Mouse (Mus musculus): ENCODE results near the gene Hoxd8. TPM values are rescaled to one million over a fixed set of nuclear protein-coding genes. Genes with fewer than 3 reads are reported as not detected.

Hoxd8 gene
- polyA plus RNA-seq, 1 experiment from 2014 or later, result 1.5 TPM

- peak overlapping the region; percentile 96 for H3K9ac ChIP-seq
- no peak for ATAC-seq (ENCODE audit: low FRiP score)
- H3K4me2 ChIP-seq, result peak overlapping the region; percentile 83
- WGBS, result under 1% methylated on average over 52 of the region's 52 CpGs
- H3K27me3 ChIP-seq, result peaks cover 77% of the 10 kb centered on the region
- H3K36me3 ChIP-seq, result no peaks in the 10 kb centered on the region
- peaks cover 30% of the 10 kb centered on the region for H3K4me1 ChIP-seq (replicated peaks)
- H3K27ac ChIP-seq, result peak overlapping the region; percentile 99
- H3K4me3 ChIP-seq, result peak overlapping the region; percentile 51
- no peaks in the 10 kb centered on the region for H3K9me3 ChIP-seq
Observed at GRCm38 (mm10) chr2:74732513-74733316, 28.3 kb downstream of the Hoxd8 start.

DNA sequence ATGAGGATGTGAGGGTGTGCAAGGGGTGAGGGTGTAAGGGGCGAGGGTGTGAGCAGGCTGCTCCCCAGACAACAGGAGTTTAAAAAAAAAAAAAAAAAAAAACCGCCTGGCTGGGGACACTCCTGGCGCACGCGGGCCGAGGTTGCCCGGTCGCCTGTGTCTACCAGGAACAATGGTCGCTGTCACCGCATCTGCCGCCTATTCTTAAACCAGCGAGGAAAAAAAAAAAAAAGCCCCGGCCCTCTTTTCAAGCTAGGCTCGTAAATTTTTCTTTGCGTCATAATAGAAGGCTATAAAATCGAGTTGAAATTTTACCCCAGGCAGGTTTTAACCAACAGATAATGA, 28.9 kb downstream of the Hoxd8 start:
- 0% methylated on average over 16 of the region's 16 CpGs for WGBS
- Histone ChIP-seq H3K36me3 (no peaks in the 10 kb centered on the region), H3K4me3 (peak overlapping the region; percentile 51), H3K27me3 (peaks cover 77% of the 10 kb centered on the region), H3K27ac (peak overlapping the region; percentile 99), H3K4me2 (peak overlapping the region; percentile 83), H3K9me3 (no peaks in the 10 kb centered on the region), H3K4me1 (replicated peaks) (peaks cover 27% of the 10 kb centered on the region), H3K9ac (peak overlapping the region; percentile 96)
- no peak for ATAC-seq (ENCODE audit: low FRiP score)

DNA sequence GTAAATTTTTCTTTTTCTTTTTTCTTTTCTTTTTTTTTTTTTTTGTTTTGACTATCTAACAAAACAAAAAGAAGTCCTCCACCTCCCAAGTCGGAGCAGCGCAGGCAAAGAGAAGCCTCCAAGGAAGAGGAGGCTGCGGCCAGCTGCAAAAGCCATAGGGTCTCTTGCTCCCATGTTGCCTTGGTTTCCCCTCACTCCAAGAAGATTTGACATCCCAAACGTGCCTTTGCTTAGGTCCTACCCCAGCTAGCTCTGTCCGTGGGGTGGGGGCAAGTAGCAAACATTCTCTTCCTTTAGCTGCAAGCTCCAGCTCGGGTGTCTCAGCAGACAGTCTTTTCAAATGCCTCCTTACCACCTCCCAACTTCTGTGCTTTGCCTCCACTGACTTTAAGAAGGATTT, 29.4 kb downstream of the Hoxd8 start:
- Histone ChIP-seq H3K9me3 (no peaks in the 10 kb centered on the region), H3K36me3 (no peaks in the 10 kb centered on the region), H3K4me2 (peak overlapping the region; percentile 83), H3K4me3 (peak overlapping the region; percentile 51), H3K4me1 (replicated peaks) (peaks cover 24% of the 10 kb centered on the region), H3K27me3 (peaks cover 77% of the 10 kb centered on the region), H3K9ac (peak overlapping the region; percentile 96), H3K27ac (peak overlapping the region; percentile 99)
- no peak for ATAC-seq (ENCODE audit: low FRiP score)
- 0% methylated on average over 6 of the region's 6 CpGs for WGBS

GRCm38 (mm10) chr2:74734451-74734850, 30.0 kb downstream of the Hoxd8 start:
- peaks cover 24% of the 10 kb centered on the region for H3K4me1 ChIP-seq (replicated peaks)
- H3K27ac ChIP-seq, result peak overlapping the region; percentile 99
- H3K4me3 ChIP-seq, result peak overlapping the region; percentile 51
- H3K9ac ChIP-seq, result peak overlapping the region; percentile 96
- no peak for ATAC-seq (ENCODE audit: low FRiP score)
- whole genome bisulfite sequencing, result 1% methylated on average over 13 of the region's 13 CpGs
- H3K36me3 ChIP-seq, result no peaks in the 10 kb centered on the region
- H3K9me3 ChIP-seq, result no peaks in the 10 kb centered on the region
- peak overlapping the region; percentile 83 for H3K4me2 ChIP-seq
- H3K27me3 ChIP-seq, result peaks cover 77% of the 10 kb centered on the region

- H3K4me1 ChIP-seq (replicated peaks), result peaks cover 31% of the 10 kb centered on the region
- H3K4me2 ChIP-seq, result peak overlapping the region; percentile 83
- H3K9ac ChIP-seq, result peak overlapping the region; percentile 96
- peak overlapping the region; percentile 99 for H3K27ac ChIP-seq
- H3K36me3 ChIP-seq, result 0 out of 2 replicates have a peak, but pooled peaks cover 2% of the 10 kb centered on the region
- no peak for ATAC-seq (ENCODE audit: low FRiP score)
- peak overlapping the region; percentile 51 for H3K4me3 ChIP-seq
- H3K9me3 ChIP-seq, result no peaks in the 10 kb centered on the region
- peaks cover 79% of the 10 kb centered on the region for H3K27me3 ChIP-seq
- WGBS, result 2% methylated on average over 27 of the region's 27 CpGs
Observed at GRCm38 (mm10) chr2:74734996-74735811, 30.8 kb downstream of the Hoxd8 start.

- peak; percentile 22; the same call in 1 of the 2 replicates for ATAC-seq (ENCODE audit: low FRiP score)
- H3K27me3 ChIP-seq, result peaks cover 78% of the 10 kb centered on the region
- H3K9me3 ChIP-seq, result no peaks in the 10 kb centered on the region
- 0 out of 2 replicates have a peak, but pooled peaks cover 3% of the 10 kb centered on the region for H3K36me3 ChIP-seq
- WGBS, result under 1% methylated on average over 42 of the region's 42 CpGs
- H3K4me3 ChIP-seq, result peak overlapping the region; percentile 51
- H3K4me1 ChIP-seq (replicated peaks), result peaks cover 35% of the 10 kb centered on the region
- H3K9ac ChIP-seq, result peak overlapping the region; percentile 96
- peak overlapping the region; percentile 83 for H3K4me2 ChIP-seq
- peak overlapping the region; percentile 99 for H3K27ac ChIP-seq
Observed at GRCm38 (mm10) chr2:74735851-74736687, 31.7 kb downstream of the Hoxd8 start.

DNA sequence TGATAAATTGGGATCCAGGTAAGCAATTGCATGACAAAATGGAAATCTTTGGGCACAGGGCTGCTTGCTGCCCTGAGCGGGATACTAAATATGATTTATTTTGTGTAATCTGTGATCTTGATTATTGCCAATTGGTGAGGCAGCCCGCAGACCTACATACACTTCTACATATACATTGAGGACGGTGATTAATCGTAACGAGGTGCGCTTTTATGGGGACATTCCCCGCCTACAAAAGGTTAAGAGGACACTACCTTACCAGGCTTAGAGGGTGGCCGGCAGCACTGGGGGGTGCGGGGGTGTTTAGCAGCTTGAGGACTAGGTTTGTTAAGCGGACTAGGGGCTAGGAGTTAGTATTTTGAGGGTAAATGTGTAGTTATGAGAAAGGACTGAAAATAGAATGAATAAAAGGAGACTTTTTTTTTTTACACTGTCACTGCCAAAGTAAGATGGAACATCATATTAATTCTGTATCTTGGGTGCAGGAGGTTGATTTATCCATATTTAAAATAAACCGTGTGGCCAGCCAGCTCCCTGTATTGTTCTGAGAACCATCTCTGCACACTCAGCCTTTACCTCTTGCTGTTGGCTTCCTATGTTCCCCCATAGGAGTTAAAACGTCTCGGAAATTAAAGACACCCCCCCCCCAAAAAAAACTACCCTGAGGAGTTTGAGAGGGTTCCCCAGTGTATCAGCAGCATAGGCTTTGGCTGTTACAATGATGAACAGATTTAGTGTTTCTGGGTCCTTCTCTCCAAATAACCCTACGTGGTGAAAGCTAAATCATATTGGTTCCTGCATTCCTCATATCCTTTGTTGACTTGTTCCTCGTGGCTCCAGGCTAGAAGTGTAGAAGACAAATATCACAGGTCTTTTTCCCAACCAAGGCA, 32.5 kb downstream of the Hoxd8 start:
- Histone ChIP-seq H3K9me3 (no peaks in the 10 kb centered on the region), H3K4me3 (peak overlapping the region; percentile 51), H3K9ac (peak overlapping the region; percentile 96), H3K4me2 (peak overlapping the region; percentile 83), H3K27ac (peak overlapping the region; percentile 99), H3K36me3 (0 out of 2 replicates have a peak, but pooled peaks cover 3% of the 10 kb centered on the region), H3K27me3 (peaks cover 78% of the 10 kb centered on the region), H3K4me1 (replicated peaks) (peaks cover 39% of the 10 kb centered on the region)
- WGBS, result 2% methylated on average over 15 of the region's 15 CpGs
- no peak for ATAC-seq (ENCODE audit: low FRiP score)

DNA sequence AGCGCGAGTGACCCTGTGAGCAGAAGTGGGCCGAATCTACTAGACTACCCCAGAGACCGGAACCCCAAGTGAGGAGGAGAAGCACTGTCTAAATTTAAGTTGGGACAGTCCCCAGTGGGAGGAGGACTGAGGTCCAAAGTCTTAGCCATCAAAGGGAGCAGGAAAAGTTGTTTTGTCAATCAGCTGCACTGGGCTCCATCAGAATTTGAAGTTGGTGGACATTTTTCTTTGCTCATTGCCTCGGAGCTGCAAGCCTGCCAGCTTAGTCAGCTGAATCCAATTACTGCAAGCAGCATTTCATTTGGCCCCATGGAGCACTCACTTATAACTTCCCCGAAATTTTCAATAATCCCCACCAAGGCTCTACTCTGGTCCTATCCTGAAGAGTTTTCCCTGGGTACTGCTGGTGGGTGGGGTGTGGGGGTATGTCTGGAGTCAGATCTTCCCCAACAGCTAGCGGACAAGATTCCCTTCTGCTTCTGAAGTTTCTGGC, 33.2 kb downstream of the Hoxd8 start:
- ATAC-seq (ENCODE audit: low FRiP score), result no peak
- Histone ChIP-seq H3K4me2 (peak overlapping the region; percentile 83), H3K9ac (peak overlapping the region; percentile 96), H3K4me3 (peak overlapping the region; percentile 51), H3K27ac (peak overlapping the region; percentile 99), H3K36me3 (0 out of 2 replicates have a peak, but pooled peaks cover 3% of the 10 kb centered on the region), H3K4me1 (replicated peaks) (peaks cover 37% of the 10 kb centered on the region), H3K9me3 (no peaks in the 10 kb centered on the region), H3K27me3 (peaks cover 77% of the 10 kb centered on the region)
- 4% methylated on average over 7 of the region's 7 CpGs for WGBS

DNA sequence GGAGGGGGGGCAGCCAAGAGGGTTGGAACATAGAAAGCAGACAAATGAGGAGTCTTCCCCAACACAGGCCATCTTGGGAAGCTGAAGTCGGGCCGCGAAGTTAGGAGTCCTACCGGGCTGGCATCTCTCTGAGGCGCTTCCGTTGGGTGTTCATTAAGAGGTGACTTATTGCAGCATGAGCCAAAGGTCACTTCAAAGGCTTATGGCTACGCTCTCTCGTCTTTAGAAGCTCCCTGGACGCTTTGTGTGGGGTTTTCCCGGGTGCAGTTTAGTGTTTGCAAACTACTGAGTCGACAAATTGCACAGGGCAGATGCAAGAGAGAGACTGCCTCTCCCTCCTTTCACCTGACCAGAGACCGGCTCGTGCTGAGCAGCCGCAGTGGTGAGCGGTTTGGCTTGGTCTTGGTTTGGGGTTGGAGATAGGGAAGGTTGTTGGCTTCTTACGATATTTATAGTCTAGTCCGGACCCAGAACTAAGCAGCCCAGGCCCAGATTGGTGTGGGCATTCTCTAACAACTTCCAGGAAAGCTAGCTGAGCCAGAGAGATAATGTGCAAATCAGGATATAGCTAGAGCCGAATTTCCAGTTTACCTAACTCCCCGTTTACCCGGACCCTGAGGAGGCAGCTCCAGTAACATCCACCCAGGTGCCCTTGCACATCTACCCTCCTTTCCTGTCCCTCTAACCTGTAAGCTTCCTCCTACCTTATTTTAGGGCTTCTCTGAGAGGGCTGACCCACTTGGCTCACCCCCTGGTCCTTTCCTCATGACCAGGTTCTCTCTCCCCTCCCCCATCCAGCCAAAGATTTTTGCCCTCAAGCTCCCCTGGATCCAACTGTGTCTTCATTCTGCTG, 34.4 kb downstream of the Hoxd8 start:
- peak overlapping the region; percentile 83 for H3K4me2 ChIP-seq
- no peak for ATAC-seq (ENCODE audit: low FRiP score)
- H3K4me3 ChIP-seq, result peak overlapping the region; percentile 51
- H3K27ac ChIP-seq, result peak overlapping the region; percentile 99
- 0 out of 2 replicates have a peak, but pooled peaks cover 4% of the 10 kb centered on the region for H3K36me3 ChIP-seq
- H3K9me3 ChIP-seq, result no peaks in the 10 kb centered on the region
- H3K27me3 ChIP-seq, result peaks cover 86% of the 10 kb centered on the region
- WGBS, result under 1% methylated on average over 20 of the region's 20 CpGs
- peak overlapping the region; percentile 96 for H3K9ac ChIP-seq
- H3K4me1 ChIP-seq (replicated peaks), result peaks cover 37% of the 10 kb centered on the region

DNA sequence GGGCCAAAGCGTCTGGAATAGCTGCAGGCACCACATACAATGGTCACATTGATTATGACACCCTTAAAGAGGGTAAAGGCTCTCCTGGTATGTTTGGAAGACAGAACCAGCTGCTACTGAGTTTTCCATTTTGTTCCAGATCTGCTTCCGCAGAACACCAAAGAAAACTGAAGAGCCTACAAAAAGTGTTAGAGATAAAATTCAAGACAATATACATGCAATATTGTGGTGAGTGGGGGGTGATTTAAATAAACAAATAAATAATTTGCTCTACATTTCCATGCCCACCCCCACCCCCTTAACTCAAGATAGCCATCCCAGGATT, 35.0 kb downstream of the Hoxd8 start:
- peaks cover 10% of the 10 kb centered on the region; the same call in 1 of the 2 replicates for H3K36me3 ChIP-seq
- H3K27me3 ChIP-seq, result peaks cover 88% of the 10 kb centered on the region
- peak overlapping the region; percentile 99 for H3K27ac ChIP-seq
- H3K4me3 ChIP-seq, result peak overlapping the region; percentile 51
- 7% methylated on average over 2 of the region's 2 CpGs for WGBS
- no peaks in the 10 kb centered on the region for H3K9me3 ChIP-seq
- H3K4me1 ChIP-seq (replicated peaks), result peaks cover 41% of the 10 kb centered on the region
- peak overlapping the region; percentile 83 for H3K4me2 ChIP-seq
- H3K9ac ChIP-seq, result peak overlapping the region; percentile 96
- ATAC-seq (ENCODE audit: low FRiP score), result no peak
